Mouse (Mus musculus) forebrain, embryonic 16.5 days (tissue): ENCODE data around the gene Metrn. TPM values are rescaled to one million over a fixed set of nuclear protein-coding genes. Genes with fewer than 3 reads are reported as not detected.

Experiments used
- ATAC-seq: fragments of 200-750 bp; cut with Nextera tagmentation; 2 replicates; pipeline ENCODE4 v1.8.0; 2017; ENCODE audit warnings: mild to moderate bottlenecking, moderate library complexity
- H3K27ac ChIP-seq: fragments of 300-500 bp; sonication (generic); 2 replicates; pipeline ENCODE4 v1.5.1; 2014; ENCODE audit warnings: low read length, control low read depth
- H3K27me3 ChIP-seq: fragments of 300-500 bp; sonication (generic); replicated peaks from 2 replicates; pipeline ENCODE4 v1.6.1; 2014; ENCODE audit warnings: low read length; ENCODE audit not compliant: control insufficient read depth, insufficient read depth
- H3K36me3 ChIP-seq: fragments of 300-500 bp; sonication (generic); 2 replicates; pipeline ENCODE4 v1.6.1; 2014; ENCODE audit not compliant: control insufficient read depth, insufficient read depth
- H3K4me1 ChIP-seq: fragments of 300-500 bp; sonication (generic); replicated peaks from 2 replicates; pipeline ENCODE4 v1.6.1; 2014; ENCODE audit warnings: low read length; ENCODE audit not compliant: control insufficient read depth, insufficient read depth
- H3K4me2 ChIP-seq: fragments of 300-500 bp; sonication (generic); 2 replicates; pipeline ENCODE4 v1.6.1; 2014; ENCODE audit warnings: mild to moderate bottlenecking, low read length, control low read depth
- H3K4me3 ChIP-seq: fragments of 300-500 bp; sonication (generic); replicated peaks from 2 replicates; pipeline ENCODE4 v1.5.1; 2014; ENCODE audit warnings: mild to moderate bottlenecking, low read length, control low read depth
- H3K9ac ChIP-seq: fragments of 300-500 bp; sonication (generic); replicated peaks from 2 replicates; pipeline ENCODE4 v1.6.1; 2014; ENCODE audit warnings: low read depth, low read length, control low read depth
- H3K9me3 ChIP-seq: fragments of 300-500 bp; sonication (generic); 2 replicates; pipeline ENCODE4 v1.6.1; 2016; ENCODE audit warnings: low read length; ENCODE audit not compliant: control insufficient read depth
- WGBS: fragments of 180-500 bp; shearing (Covaris S2); extraction: QIAGEN DNeasy Blood & Tissue Kit; methylation state at CpG from one replicate; pipeline ENCODE4 v1.1.7; 2014; 5-methylcytosine and 5-hydroxymethylcytosine counted together
- polyA plus RNA-seq: library from polyadenylated mRNA; unstranded; fragments of >200 nt; fragmentation: Nextera tagmentation; extraction: Ambion mirVana; gene quantifications from 2 replicates; pipeline ENCODE4 v1.2.1, GENCODE M21; 2015

The Metrn gene
- polyA plus RNA-seq, 1 experiment from 2014 or later = 34.0 TPM

- ATAC-seq = peak; percentile 90
- WGBS = under 1% methylated on average over 73 of the region's 77 CpGs
- peak overlapping the region; percentile 94 for H3K27ac ChIP-seq
- H3K9me3 ChIP-seq = no peaks in the 10 kb centered on the region
- H3K9ac ChIP-seq = peak overlapping the region; percentile 86
- peaks cover 14% of the 10 kb centered on the region for H3K36me3 ChIP-seq
- no peaks in the 10 kb centered on the region for H3K27me3 ChIP-seq
- H3K4me1 ChIP-seq = peaks cover 77% of the 10 kb centered on the region
- H3K4me3 ChIP-seq = peak overlapping the region; percentile 94
- peak overlapping the region; percentile 88 for H3K4me2 ChIP-seq
These were observed 35.7 kb upstream of the Metrn start for GRCm38 (mm10) chr17:25832436-25833290.

- Histone ChIP-seq H3K4me1 (peaks cover 80% of the 10 kb centered on the region), H3K4me3 (peak overlapping the region; percentile 94), H3K4me2 (peak overlapping the region; percentile 88), H3K9me3 (no peaks in the 10 kb centered on the region), H3K27me3 (no peaks in the 10 kb centered on the region), H3K36me3 (peaks cover 20% of the 10 kb centered on the region), H3K27ac (peak overlapping the region; percentile 88; the same call in 1 of the 2 replicates), H3K9ac (peak overlapping the region; percentile 86)
- no peak for ATAC-seq
- WGBS = 58% methylated on average over 21 of the region's 21 CpGs
These were observed 34.7 kb upstream of the Metrn start for GRCm38 (mm10) chr17:25831451-25832281.

DNA sequence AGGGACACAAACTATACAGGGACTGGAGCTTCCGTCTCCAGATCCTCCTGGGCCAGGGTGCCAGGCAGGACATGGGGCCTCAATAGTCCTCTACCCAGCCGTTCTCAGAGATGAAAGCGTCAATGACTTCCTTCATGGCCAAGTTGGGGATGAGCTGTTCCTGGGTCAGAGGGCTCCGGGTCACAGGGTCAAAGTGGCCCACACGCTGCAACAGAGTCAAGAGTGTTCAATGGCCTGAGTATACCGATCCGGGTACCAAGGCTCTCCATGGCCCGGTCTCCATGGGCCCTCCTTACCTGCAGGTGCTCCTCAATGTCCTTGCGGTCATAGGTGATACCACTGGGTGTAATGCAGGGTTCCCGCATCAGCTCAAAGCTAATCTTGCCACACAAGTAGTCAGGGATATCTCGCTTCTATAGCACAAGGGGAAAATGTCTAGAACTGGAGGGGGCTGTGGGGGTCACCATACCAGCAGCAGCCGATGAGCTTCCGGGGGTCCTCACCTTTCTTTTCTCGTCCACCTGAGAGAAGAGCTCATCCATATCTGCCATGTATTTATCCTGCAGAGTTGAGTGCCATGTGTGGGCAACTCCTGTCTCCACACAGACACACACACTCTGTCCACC is 34.0 kb upstream of the Metrn start:
- H3K9me3 ChIP-seq = no peaks in the 10 kb centered on the region
- no peak overlapping the region for H3K4me3 ChIP-seq
- no peak overlapping the region for H3K9ac ChIP-seq
- no peak for ATAC-seq
- no peaks in the 10 kb centered on the region for H3K27me3 ChIP-seq
- WGBS = 90% methylated on average over 14 of the region's 14 CpGs
- H3K4me1 ChIP-seq = peaks cover 80% of the 10 kb centered on the region
- no peak overlapping the region for H3K27ac ChIP-seq
- H3K36me3 ChIP-seq = peaks cover 20% of the 10 kb centered on the region
- no peak overlapping the region for H3K4me2 ChIP-seq

- no peak overlapping the region for H3K4me3 ChIP-seq
- H3K4me1 ChIP-seq = peaks cover 79% of the 10 kb centered on the region
- no peak overlapping the region for H3K9ac ChIP-seq
- no peaks in the 10 kb centered on the region for H3K9me3 ChIP-seq
- 88% methylated on average over 4 of the region's 4 CpGs for WGBS
- H3K27ac ChIP-seq = no peak overlapping the region
- H3K27me3 ChIP-seq = no peaks in the 10 kb centered on the region
- no peak for ATAC-seq
- peak overlapping the region; percentile 93 for H3K4me2 ChIP-seq
- peaks cover 20% of the 10 kb centered on the region for H3K36me3 ChIP-seq
These were observed 33.3 kb upstream of the Metrn start for GRCm38 (mm10) chr17:25830200-25830753.

DNA sequence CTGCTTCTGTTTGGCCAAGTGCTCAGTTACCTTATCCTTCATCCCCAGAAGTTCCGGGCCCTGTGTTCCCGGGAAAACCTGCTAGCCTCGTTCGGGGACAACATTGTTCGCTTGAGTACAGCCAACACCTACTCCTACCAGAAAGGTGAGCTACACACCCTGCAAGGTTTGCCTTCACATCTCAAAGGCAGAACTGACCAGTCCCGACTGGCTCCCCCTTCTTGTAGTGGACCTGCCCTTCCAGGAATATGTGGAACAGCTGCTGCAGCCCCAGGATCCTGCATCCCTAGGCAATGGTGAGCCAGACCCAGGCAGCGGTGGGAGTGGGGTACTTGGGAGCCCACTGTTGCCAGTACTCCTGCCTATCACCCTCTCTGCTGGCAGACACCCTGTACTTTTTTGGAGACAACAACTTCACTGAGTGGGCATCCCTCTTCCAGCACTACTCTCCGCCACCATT is 32.7 kb upstream of the Metrn start:
- ATAC-seq = no peak
- Histone ChIP-seq H3K9me3 (no peaks in the 10 kb centered on the region), H3K36me3 (peaks cover 20% of the 10 kb centered on the region), H3K4me3 (peak overlapping the region; percentile 66), H3K4me2 (peak overlapping the region; percentile 93), H3K27me3 (no peaks in the 10 kb centered on the region), H3K4me1 (peaks cover 79% of the 10 kb centered on the region), H3K9ac (peak overlapping the region; percentile 80), H3K27ac (peak overlapping the region; percentile 93)
- WGBS = 41% methylated on average over 8 of the region's 8 CpGs

DNA sequence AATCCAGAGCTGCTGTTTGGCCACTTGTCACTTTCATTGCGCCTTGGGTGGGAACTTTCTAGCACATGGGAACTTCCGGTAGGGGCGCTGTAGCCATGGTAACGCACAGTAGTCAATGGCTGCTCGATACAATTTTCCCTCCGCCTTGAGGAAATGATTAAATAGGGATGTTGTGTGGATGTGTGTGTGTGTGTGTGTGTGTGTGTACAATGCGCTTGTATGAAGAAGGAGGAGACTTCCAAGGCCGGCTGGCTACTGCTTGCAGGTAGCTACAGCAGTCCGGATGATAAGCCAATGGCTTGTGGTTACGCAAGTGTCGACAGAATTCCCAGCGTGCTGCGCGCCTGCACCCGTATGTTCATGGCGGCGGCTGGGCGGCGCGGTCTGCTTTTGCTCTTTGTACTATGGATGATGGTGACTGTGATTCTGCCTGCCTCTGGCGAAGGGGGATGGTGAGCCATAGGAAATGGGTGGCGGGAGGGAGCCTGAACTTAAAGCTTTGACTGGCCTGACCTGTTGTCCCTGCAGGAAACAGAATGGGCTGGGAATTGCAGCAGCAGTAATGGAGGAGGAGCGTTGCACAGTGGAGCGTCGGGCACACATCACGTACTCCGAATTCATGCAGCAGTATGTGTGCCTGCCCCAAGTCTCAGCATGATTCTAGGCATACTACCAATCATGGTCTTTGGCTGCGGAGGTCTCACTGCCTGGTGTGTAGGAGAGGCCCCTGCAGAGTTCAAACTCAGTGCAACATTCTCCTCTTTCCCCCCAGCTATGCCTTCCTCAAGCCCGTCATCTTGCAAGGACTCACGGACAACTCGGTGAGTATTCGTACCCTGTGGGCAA is 32.0 kb upstream of the Metrn start, which contains the start of gene Jmjd8:
TSS of gene Jmjd8 (plus strand) at position 156 of the 846 bp plus-strand sequence.
- peak within 1 kb of the TSS; percentile 66 for H3K4me3 ChIP-seq
- peak within 1 kb of the TSS; percentile 93 for H3K27ac ChIP-seq
- H3K9ac ChIP-seq = peak within 1 kb of the TSS; percentile 80
- peaks cover 20% of the 10 kb centered on the region for H3K36me3 ChIP-seq
- H3K4me2 ChIP-seq = peak within 1 kb of the TSS; percentile 93
- H3K9me3 ChIP-seq = no peaks in the 10 kb centered on the region
- peak; percentile 73 for ATAC-seq
- H3K4me1 ChIP-seq = peaks cover 79% of the 10 kb centered on the region
- no peaks in the 10 kb centered on the region for H3K27me3 ChIP-seq
- WGBS = 1% methylated on average over 32 of the region's 32 CpGs

GRCm38 (mm10) chr17:25828223-25828594 is 31.3 kb upstream of the Metrn start:
- Histone ChIP-seq H3K27ac (peak overlapping the region; percentile 93), H3K4me1 (peaks cover 76% of the 10 kb centered on the region), H3K4me3 (peak overlapping the region; percentile 66), H3K4me2 (peak overlapping the region; percentile 93), H3K9me3 (no peaks in the 10 kb centered on the region), H3K27me3 (no peaks in the 10 kb centered on the region), H3K36me3 (peaks cover 20% of the 10 kb centered on the region), H3K9ac (peak overlapping the region; percentile 80)
- 85% methylated on average over 8 of the region's 8 CpGs for WGBS
- no peak for ATAC-seq

DNA sequence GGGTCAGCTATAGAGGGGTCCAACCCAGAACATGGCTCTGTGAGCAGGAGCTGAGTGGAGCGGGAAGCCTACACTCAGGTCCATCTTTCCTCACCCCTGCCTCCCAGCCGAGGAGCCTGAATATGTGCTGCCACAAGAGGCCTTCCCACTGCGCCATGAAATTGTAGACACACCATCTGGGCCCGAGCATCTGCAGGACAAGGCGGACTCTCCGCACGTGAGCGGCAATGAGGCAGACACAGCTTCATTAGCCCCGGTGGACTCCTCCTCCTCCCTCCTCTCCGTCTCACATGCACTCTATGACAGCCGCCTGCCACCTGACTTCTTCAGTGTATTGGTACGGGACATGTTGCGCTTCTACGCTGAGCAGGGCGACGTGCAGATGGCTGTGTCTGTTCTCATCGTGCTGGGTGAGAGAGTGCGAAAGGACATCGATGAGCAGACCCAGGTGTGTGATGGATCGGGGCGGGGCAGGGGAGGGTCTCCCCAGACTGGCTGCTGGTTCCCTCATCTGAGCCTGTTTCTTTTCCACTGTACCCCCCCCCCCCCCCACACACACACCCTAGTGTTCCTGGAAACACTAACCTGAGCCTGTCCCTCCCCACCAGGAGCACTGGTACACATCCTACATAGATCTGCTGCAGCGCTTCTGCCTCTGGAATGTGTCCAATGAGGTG is 30.7 kb upstream of the Metrn start:
- peaks cover 20% of the 10 kb centered on the region for H3K36me3 ChIP-seq
- H3K9ac ChIP-seq = no peak overlapping the region

More for the DNA sequence above, 30.7 kb upstream of the Metrn start:
- Histone ChIP-seq H3K27me3 (no peaks in the 10 kb centered on the region), H3K4me1 (peaks cover 76% of the 10 kb centered on the region), H3K4me2 (no peak overlapping the region), H3K27ac (no peak overlapping the region), H3K4me3 (no peak overlapping the region), H3K9me3 (no peaks in the 10 kb centered on the region)
- no peak for ATAC-seq
- WGBS = 92% methylated on average over 22 of the region's 22 CpGs
